Mouse (Mus musculus): ENCODE measurements at regions not wholly inside any gene's neighbourhood (a gene's known extent, or its start where the extent isn't known, plus 50 kb on each side); places are given as distances from the start of the nearest gene placed in this dataset.

- no peak for TF ChIP-seq GATA1 (IDR thresholded peaks at IDR 0.05; ENCODE audit: low read length)
- no peak for TF ChIP-seq TAL1 (IDR thresholded peaks at IDR 0.05; ENCODE audit: low read length)
These were observed 85.3 kb upstream of the Mgme1 start for GRCm38 (mm10) chr2:144185175-144185574.
